Mouse (Mus musculus): ENCODE measurements around the gene Gm3409. TPM values are rescaled to one million over a fixed set of nuclear protein-coding genes. Genes with fewer than 3 reads are reported as not detected.

Gm3409 gene
- polyA plus RNA-seq, 1 experiment from 2014 or later: not detected

- peak within 1 kb of the TSS; percentile 49 for H3K4me2 ChIP-seq (replicated peaks; ENCODE audit: low read depth, low read length)
- no peaks in the 10 kb centered on the region for H3K9me3 ChIP-seq (ENCODE audit: low read length)
- no peak for TF ChIP-seq CTCF (IDR thresholded peaks at IDR 0.05)
- TF ChIP-seq EP300 (IDR thresholded peaks at IDR 0.05): no peak
- H3K27me3 ChIP-seq (replicated peaks; ENCODE audit: insufficient read depth, low read length): peaks cover 21% of the 10 kb centered on the region
- DNase-seq (ENCODE audit: low spot score): no peak
- under 1% methylated on average over 53 of the region's 64 CpGs for WGBS
- H3K9ac ChIP-seq (replicated peaks; ENCODE audit: low read depth): no peak within 1 kb of the TSS
- ATAC-seq: no peak
- no peaks in the 10 kb centered on the region for H3K4me1 ChIP-seq (ENCODE audit: insufficient read depth, low read depth, low read length)
- peak within 1 kb of the TSS; percentile 29 for H3K4me3 ChIP-seq (ENCODE audit: low read depth, low read length)
- no peaks in the 10 kb centered on the region for H3K36me3 ChIP-seq (ENCODE audit: insufficient read depth, low read length)
- no peak within 1 kb of the TSS for H3K27ac ChIP-seq (ENCODE audit: low read length)
These were observed 47.2 kb downstream of the Gm3409 start, which contains the start of gene Gpr12 for GRCm38 (mm10) chr5:146584478-146585306. TSS of gene Gpr12 (minus strand) at chr5:146585239.

- H3K27me3 ChIP-seq (replicated peaks; ENCODE audit: insufficient read depth, low read length): peaks cover 21% of the 10 kb centered on the region
- ATAC-seq: no peak
- no peak for DNase-seq (ENCODE audit: low spot score)
These were observed 47.8 kb downstream of the Gm3409 start for GRCm38 (mm10) chr5:146585307-146585651.

GRCm38 (mm10) chr5:146586357-146587070, 49.1 kb downstream of the Gm3409 start:
- Histone ChIP-seq H3K4me2 (replicated peaks; ENCODE audit: low read depth, low read length) (no peak overlapping the region), H3K27me3 (replicated peaks; ENCODE audit: insufficient read depth, low read length) (peaks cover 21% of the 10 kb centered on the region), H3K36me3 (ENCODE audit: insufficient read depth, low read length) (no peaks in the 10 kb centered on the region), H3K4me1 (ENCODE audit: insufficient read depth, low read depth, low read length) (no peaks in the 10 kb centered on the region), H3K4me3 (ENCODE audit: low read depth, low read length) (no peak overlapping the region), H3K9me3 (ENCODE audit: low read length) (no peaks in the 10 kb centered on the region), H3K27ac (ENCODE audit: low read length) (no peak overlapping the region), H3K9ac (replicated peaks; ENCODE audit: low read depth) (no peak overlapping the region)
- TF ChIP-seq EP300 (IDR thresholded peaks at IDR 0.05) (no peak), CTCF (IDR thresholded peaks at IDR 0.05) (no peak)
- DNase-seq (ENCODE audit: low spot score): no peak
- 60% methylated on average over 8 of the region's 8 CpGs for WGBS
- no peak for ATAC-seq

More at GRCm38 (mm10) chr5:146585307-146585651, 47.8 kb downstream of the Gm3409 start:
- 7% methylated on average over 10 of the region's 10 CpGs for WGBS
- Histone ChIP-seq H3K4me2 (replicated peaks; ENCODE audit: low read depth, low read length) (peak overlapping the region; percentile 49; the same call in 1 of the 2 replicates), H3K27ac (ENCODE audit: low read length) (no peak overlapping the region), H3K9me3 (ENCODE audit: low read length) (no peaks in the 10 kb centered on the region), H3K36me3 (ENCODE audit: insufficient read depth, low read length) (no peaks in the 10 kb centered on the region), H3K4me1 (ENCODE audit: insufficient read depth, low read depth, low read length) (no peaks in the 10 kb centered on the region), H3K9ac (replicated peaks; ENCODE audit: low read depth) (no peak overlapping the region), H3K4me3 (ENCODE audit: low read depth, low read length) (no peak overlapping the region)
- TF ChIP-seq CTCF (IDR thresholded peaks at IDR 0.05): no peak
- TF ChIP-seq EP300 (IDR thresholded peaks at IDR 0.05): no peak

Other genes with a start within 250 kb of the Gm3409 start
- gene Wasf3, start 152.7 kb upstream of the Gm3409 start, polyA plus RNA-seq (2015; fragmentation: Nextera tagmentation; extraction: Ambion mirVana): 0.31 and 0.37 TPM in 2 replicates
- gene Gm6408, start 55.7 kb upstream of the Gm3409 start, polyA plus RNA-seq (2015; fragmentation: Nextera tagmentation; extraction: Ambion mirVana): not detected in 2 replicates
- not detected in 2 replicates for gene Gm6370, start 46.3 kb upstream of the Gm3409 start, polyA plus RNA-seq (2015; fragmentation: Nextera tagmentation; extraction: Ambion mirVana)
- gene 4930449I24Rik, start 35.2 kb upstream of the Gm3409 start, polyA plus RNA-seq (2015; fragmentation: Nextera tagmentation; extraction: Ambion mirVana): not detected in 2 replicates
- gene Gm3402, start 23.5 kb upstream of the Gm3409 start, polyA plus RNA-seq (2015; fragmentation: Nextera tagmentation; extraction: Ambion mirVana): not detected in 2 replicates
- gene Gm3404, start 11.8 kb upstream of the Gm3409 start, polyA plus RNA-seq (2015; fragmentation: Nextera tagmentation; extraction: Ambion mirVana): not detected in 2 replicates
- gene Gm3415, start 18.5 kb downstream of the Gm3409 start, polyA plus RNA-seq (2015; fragmentation: Nextera tagmentation; extraction: Ambion mirVana): not detected in 2 replicates
- gene Gpr12, start 47.6 kb downstream of the Gm3409 start, polyA plus RNA-seq (2015; fragmentation: Nextera tagmentation; extraction: Ambion mirVana): not detected in 2 replicates